ENCODE assay signal across 25 mouse cellular contexts in genomic region chr2:157021156-157021555, GRCm38 (mm10).
"Had no signal": no experiment of that assay in that cellular context is flagged by ENCODE, and none has a peak within 500 bp of the region (broad histone marks: within the 10 kb centered on the region; RNA-seq: fewer than 3 reads in every experiment).

No protein-coding gene starts in this region.

- DNase-seq: gastrocnemius, postnatal 14 days; gastrocnemius, postnatal 36 days; heart, adult 18-20 months; heart, postnatal 10 days; heart, postnatal 4 days; kidney, adult 11 months; kidney, adult 2 months; kidney, adult 9 months; kidney, postnatal 14 days; kidney, postnatal 36 days; layer of hippocampus, adult 9-11 months; layer of hippocampus, postnatal 36 days; left cerebral cortex, postnatal 4 days had no signal

- H3K27ac ChIP-seq: heart, embryonic 10.5 days; hindbrain, embryonic 10.5 days; hindbrain, embryonic 12.5 days; hindbrain, embryonic 15.5 days; hindbrain, postnatal 0 days; kidney, embryonic 15.5 days; kidney, postnatal 0 days; limb, embryonic 13.5 days; limb, embryonic 15.5 days; liver, embryonic 12.5 days had no signal

- H3K4me3 ChIP-seq: heart, embryonic 10.5 days; heart, embryonic 12.5 days; hindbrain, embryonic 10.5 days; hindbrain, embryonic 12.5 days; hindbrain, embryonic 15.5 days; kidney, embryonic 15.5 days; limb, embryonic 13.5 days; limb, embryonic 15.5 days; liver, embryonic 12.5 days had no signal

- H3K9me3 ChIP-seq: hindbrain, embryonic 15.5 days had no signal

- H3K27me3 ChIP-seq: heart, embryonic 12.5 days; hindbrain, embryonic 12.5 days; hindbrain, embryonic 15.5 days; kidney, embryonic 15.5 days; limb, embryonic 13.5 days; limb, embryonic 15.5 days; liver, embryonic 12.5 days had no signal

- ATAC-seq: hindbrain, postnatal 0 days; intestine, embryonic 16.5 days; liver, embryonic 12.5 days had no signal

- H3K4me1 ChIP-seq: hindbrain, embryonic 10.5 days; hindbrain, embryonic 12.5 days; hindbrain, embryonic 15.5 days; kidney, embryonic 15.5 days; limb, embryonic 13.5 days; limb, embryonic 15.5 days had no signal
